Mouse (Mus musculus) neural tube, embryonic 11.5 days (tissue): Measurements from ENCODE around the gene Pla2g4c. TPM values are rescaled to one million over a fixed set of nuclear protein-coding genes. Genes with fewer than 3 reads are reported as not detected.

Source experiments
- ATAC-seq: fragments of 200-750 bp; cut with Nextera tagmentation; 2 replicates; pipeline ENCODE4 v1.8.0; 2017; ENCODE audit warnings: moderate number of reproducible peaks, mild to moderate bottlenecking, moderate TSS enrichment, moderate library complexity; ENCODE audit not compliant: insufficient read depth, low FRiP score, low TSS enrichment
- DNase-seq: peaks from one replicate; pipeline ENCODE4 v3.0.0-alpha.2; 2015; ENCODE audit warnings: low spot score
- H3K27ac ChIP-seq: fragments of 300-500 bp; sonication (generic); 2 replicates; pipeline ENCODE4 v1.5.1; 2014; ENCODE audit warnings: low read depth, mild to moderate bottlenecking, low read length
- H3K27me3 ChIP-seq: fragments of 300-500 bp; sonication (generic); 2 replicates; pipeline ENCODE4 v1.6.1; 2014; ENCODE audit warnings: mild to moderate bottlenecking, low read length, mixed read lengths; ENCODE audit not compliant: control insufficient read depth, insufficient read depth
- H3K36me3 ChIP-seq: fragments of 300-500 bp; sonication (generic); 2 replicates; pipeline ENCODE4 v1.6.1; 2014; ENCODE audit warnings: mild to moderate bottlenecking, low read length, moderate library complexity, mixed read lengths; ENCODE audit not compliant: control insufficient read depth, insufficient read depth
- H3K4me1 ChIP-seq: fragments of 300-500 bp; sonication (generic); 2 replicates; pipeline ENCODE4 v1.6.1; 2014; ENCODE audit warnings: low read length, mixed read lengths; ENCODE audit not compliant: control insufficient read depth, insufficient read depth
- H3K4me2 ChIP-seq: fragments of 300-500 bp; sonication (generic); 2 replicates; pipeline ENCODE4 v1.6.1; 2014; ENCODE audit warnings: low read depth, mild to moderate bottlenecking, moderate library complexity
- H3K4me3 ChIP-seq: fragments of 300-500 bp; sonication (generic); 2 replicates; pipeline ENCODE4 v1.5.1; 2014; ENCODE audit warnings: low read depth, low read length
- H3K9ac ChIP-seq: fragments of 300-500 bp; sonication (generic); 2 replicates; pipeline ENCODE4 v1.6.1; 2014; ENCODE audit warnings: mild to moderate bottlenecking, low read length
- H3K9me3 ChIP-seq: fragments of 300-500 bp; sonication (generic); 2 replicates; pipeline ENCODE4 v1.6.1; 2016; ENCODE audit warnings: low read length; ENCODE audit not compliant: control insufficient read depth
- WGBS: fragments of 180-500 bp; shearing (Covaris S2); extraction: QIAGEN DNeasy Blood & Tissue Kit; methylation state at CpG from one replicate; pipeline ENCODE4 v1.1.7; 2014; 5-methylcytosine and 5-hydroxymethylcytosine counted together
- polyA plus RNA-seq: library from polyadenylated mRNA; unstranded; fragments of >200 nt; fragmentation: Nextera tagmentation; extraction: Ambion mirVana; gene quantifications from 2 replicates; pipeline ENCODE4 v1.2.1, GENCODE M21; 2014

Pla2g4c gene
- polyA plus RNA-seq, 1 experiment from 2014 or later = 1.1 TPM

- DNase-seq (no peak), ATAC-seq (no peak)
- Histone ChIP-seq H3K9me3 (no peaks in the 10 kb centered on the region), H3K4me3 (no peak overlapping the region), H3K9ac (no peak overlapping the region), H3K27me3 (no peaks in the 10 kb centered on the region), H3K4me1 (no peaks in the 10 kb centered on the region), H3K4me2 (no peak overlapping the region), H3K27ac (no peak overlapping the region), H3K36me3 (peaks cover 20% of the 10 kb centered on the region)
- 87% methylated on average over 6 of the region's 6 CpGs for WGBS
Measured at GRCm38 (mm10) chr7:13310493-13311199, 13.8 kb upstream of the Pla2g4c start.

GRCm38 (mm10) chr7:13311401-13311800, 13.1 kb upstream of the Pla2g4c start:
- H3K27ac ChIP-seq = no peak overlapping the region
- 96% methylated on average over 4 of the region's 4 CpGs for WGBS
- no peak overlapping the region for H3K4me2 ChIP-seq

GRCm38 (mm10) chr7:13314095-13314597, 10.3 kb upstream of the Pla2g4c start:
- H3K4me1 ChIP-seq = no peaks in the 10 kb centered on the region
- ATAC-seq (no peak), DNase-seq (no peak)
- no peak overlapping the region for H3K4me3 ChIP-seq
- no peak overlapping the region for H3K9ac ChIP-seq
- H3K27me3 ChIP-seq = no peaks in the 10 kb centered on the region
- WGBS = 92% methylated on average over 5 of the region's 5 CpGs
- no peak overlapping the region for H3K4me2 ChIP-seq
- H3K27ac ChIP-seq = no peak overlapping the region
- peaks cover 12% of the 10 kb centered on the region; the same call in 1 of the 2 replicates for H3K36me3 ChIP-seq
- H3K9me3 ChIP-seq = no peaks in the 10 kb centered on the region

More at GRCm38 (mm10) chr7:13311401-13311800, 13.1 kb upstream of the Pla2g4c start:
- Histone ChIP-seq H3K4me3 (no peak overlapping the region), H3K36me3 (peaks cover 17% of the 10 kb centered on the region), H3K27me3 (no peaks in the 10 kb centered on the region), H3K4me1 (no peaks in the 10 kb centered on the region), H3K9ac (no peak overlapping the region), H3K9me3 (no peaks in the 10 kb centered on the region)
- no peak for ATAC-seq
- no peak for DNase-seq

GRCm38 (mm10) chr7:13321424-13321823, 3.0 kb upstream of the Pla2g4c start:
- H3K4me3 ChIP-seq = no peak overlapping the region
- H3K36me3 ChIP-seq = no peaks in the 10 kb centered on the region
- ATAC-seq (no peak), DNase-seq (no peak)
- H3K27me3 ChIP-seq = no peaks in the 10 kb centered on the region
- no peak overlapping the region for H3K27ac ChIP-seq
- 93% methylated on average over 3 of the region's 3 CpGs for WGBS
- H3K4me1 ChIP-seq = no peaks in the 10 kb centered on the region
- H3K4me2 ChIP-seq = no peak overlapping the region
- no peaks in the 10 kb centered on the region for H3K9me3 ChIP-seq
- H3K9ac ChIP-seq = no peak overlapping the region

GRCm38 (mm10) chr7:13330575-13330974, 6.1 kb downstream of the Pla2g4c start:
- no peak for ATAC-seq
- H3K4me1 ChIP-seq = no peaks in the 10 kb centered on the region
- no peak overlapping the region for H3K4me2 ChIP-seq
- no peaks in the 10 kb centered on the region for H3K27me3 ChIP-seq
- H3K36me3 ChIP-seq = no peaks in the 10 kb centered on the region
- H3K9me3 ChIP-seq = no peaks in the 10 kb centered on the region
- H3K4me3 ChIP-seq = no peak overlapping the region
- H3K27ac ChIP-seq = no peak overlapping the region
- DNase-seq = no peak
- H3K9ac ChIP-seq = no peak overlapping the region
- 97% methylated on average over 2 of the region's 2 CpGs for WGBS

GRCm38 (mm10) chr7:13355943-13356342, 31.5 kb downstream of the Pla2g4c start:
- H3K9ac ChIP-seq = no peak overlapping the region
- no peaks in the 10 kb centered on the region for H3K4me1 ChIP-seq
- no peaks in the 10 kb centered on the region; the same call in 1 of the 2 replicates for H3K9me3 ChIP-seq
- DNase-seq (no peak), ATAC-seq (no peak)
- no peaks in the 10 kb centered on the region for H3K27me3 ChIP-seq
- H3K4me3 ChIP-seq = no peak overlapping the region
- H3K27ac ChIP-seq = no peak overlapping the region
- H3K36me3 ChIP-seq = peaks cover 2% of the 10 kb centered on the region; the same call in 1 of the 2 replicates
- no peak overlapping the region for H3K4me2 ChIP-seq

GRCm38 (mm10) chr7:13380588-13380987, 56.1 kb downstream of the Pla2g4c start:
- Histone ChIP-seq H3K27me3 (no peaks in the 10 kb centered on the region), H3K4me1 (no peaks in the 10 kb centered on the region), H3K27ac (no peak overlapping the region), H3K36me3 (no peaks in the 10 kb centered on the region), H3K4me2 (no peak overlapping the region), H3K4me3 (no peak overlapping the region), H3K9ac (no peak overlapping the region), H3K9me3 (no peaks in the 10 kb centered on the region)
- no peak for ATAC-seq
- 82% methylated on average over 2 of the region's 2 CpGs for WGBS
- no peak for DNase-seq

- H3K4me1 ChIP-seq = no peaks in the 10 kb centered on the region
- 88% methylated on average over 1 of the region's 1 CpGs for WGBS
- H3K36me3 ChIP-seq = no peaks in the 10 kb centered on the region
- DNase-seq (no peak), ATAC-seq (no peak)
- no peak within 1 kb of the TSS for H3K4me3 ChIP-seq
- H3K27me3 ChIP-seq = no peaks in the 10 kb centered on the region
- H3K9ac ChIP-seq = no peak within 1 kb of the TSS
- no peak within 1 kb of the TSS for H3K4me2 ChIP-seq
- no peak within 1 kb of the TSS for H3K27ac ChIP-seq
- no peaks in the 10 kb centered on the region; the same call in 1 of the 2 replicates for H3K9me3 ChIP-seq
Measured at GRCm38 (mm10) chr7:13397832-13398231, 73.4 kb downstream of the Pla2g4c start, which contains the start of gene Cabp5. Cabp5 (plus strand) TSS chr7:13398132.
